19 mouse cellular contexts compared by ENCODE assay signal in the genomic region with DNA sequence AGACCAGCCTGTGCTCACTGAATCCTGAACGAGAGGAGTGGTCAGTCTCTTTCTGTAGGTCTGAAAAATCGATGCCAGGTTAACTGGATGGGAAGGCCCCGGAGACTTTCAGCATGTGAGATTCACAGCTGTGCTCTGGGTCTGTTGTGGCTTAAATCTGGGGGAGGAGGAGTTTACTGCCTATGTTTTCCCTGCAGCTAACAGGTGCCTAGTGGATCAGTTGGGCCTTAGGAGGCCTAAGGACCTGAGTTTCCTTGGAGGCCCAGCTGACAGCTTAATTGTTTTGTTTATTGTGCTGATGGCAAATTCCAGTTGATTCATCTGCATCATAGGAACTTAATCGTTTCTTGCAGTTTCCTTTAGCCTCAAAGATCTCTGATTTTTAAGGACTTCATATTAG. TPM values are rescaled to one million over a fixed set of nuclear protein-coding genes. Genes with fewer than 3 reads are reported as not detected.
"Had no signal": no experiment of that assay in that cellular context is flagged by ENCODE, and none has a peak within 500 bp of the region (broad histone marks: within the 10 kb centered on the region; RNA-seq: fewer than 3 reads in every experiment).

No protein-coding gene starts in this region.

- H3K27ac ChIP-seq: macrophage; neural tube, embryonic 13.5 days; neural tube, embryonic 15.5 days had no signal

- H3K4me3 ChIP-seq: megakaryocyte, embryonic 14.5 days; neural tube, embryonic 13.5 days; neural tube, embryonic 15.5 days had no signal

- H3K4me2 ChIP-seq: lung, embryonic 14.5 days; midbrain, embryonic 11.5 days; neural tube, embryonic 13.5 days; neural tube, embryonic 15.5 days had no signal

- H3K9me3 ChIP-seq: megakaryocyte, embryonic 14.5 days; neural tube, embryonic 13.5 days; neural tube, embryonic 15.5 days had no signal

- H3K9ac ChIP-seq: lung, embryonic 14.5 days; neural tube, embryonic 13.5 days; neural tube, embryonic 15.5 days had no signal

- H3K36me3 ChIP-seq: neural tube, embryonic 13.5 days; neural tube, embryonic 15.5 days had no signal

- H3K27me3 ChIP-seq: megakaryocyte, embryonic 14.5 days; neural tube, embryonic 13.5 days; neural tube, embryonic 15.5 days had no signal

- ATAC-seq: midbrain, embryonic 16.5 days had no signal

- H3K4me1 ChIP-seq: neural tube, embryonic 13.5 days; neural tube, embryonic 15.5 days had no signal

- DNase-seq: lung, adult 18-20 months; lung, embryonic 14.5 days; lung, postnatal 10 days; midbrain, embryonic 14.5 days; retina, postnatal 1 day; right cerebral cortex, adult 18-20 months; right cerebral cortex, postnatal 25 days; right cerebral cortex, postnatal 4 days; spleen, adult 18-20 months; thymus, adult 18-20 months; thymus, postnatal 14 days; thymus, postnatal 36 days had no signal

RNA-seq across cellular contexts. Expression of a gene that starts 16.0 kb away (rescaled TPM):
- total RNA-seq: megakaryocyte progenitor cell, adult 5-6 weeks had no signal
